Mouse (Mus musculus) adrenal gland, postnatal 4 days (tissue): ENCODE results near the gene Gxylt2. TPM values are rescaled to one million over a fixed set of nuclear protein-coding genes. Genes with fewer than 3 reads are reported as not detected.

Experiments
- DNase-seq, 2 experiments: peaks; one replicate each; pipeline ENCODE4 v3.0.0; 2021 to 2022; ENCODE audit warnings: low spot score in 2 of 2, mixed read lengths in 2 of 2
- long read RNA-seq, 2 experiments: library from polyadenylated mRNA; stranded (forward); transcript quantifications; one replicate each; pipeline ENCODE4 v2.0.0; 2021
- total RNA-seq, 2 experiments: library from RNA; stranded (reverse); gene quantifications; 2 replicates each; pipeline ENCODE4 v1.2.3; 2021

The Gxylt2 gene
- total RNA-seq = 1 to 10 TPM; 1.2 to 2.7 TPM
- long read RNA-seq, experiment 1, partial matches to known transcripts = 0 of 2 reads
- long read RNA-seq, experiment 1, other reads (novel, unspliced or antisense) = 1 of 2 reads
- long read RNA-seq, experiment 2, full-length matches to known transcripts = 1 of 3 reads
- long read RNA-seq, experiment 2, partial matches to known transcripts = 1 of 3 reads
- long read RNA-seq, experiment 2, other reads (novel, unspliced or antisense) = 1 of 3 reads

DNA sequence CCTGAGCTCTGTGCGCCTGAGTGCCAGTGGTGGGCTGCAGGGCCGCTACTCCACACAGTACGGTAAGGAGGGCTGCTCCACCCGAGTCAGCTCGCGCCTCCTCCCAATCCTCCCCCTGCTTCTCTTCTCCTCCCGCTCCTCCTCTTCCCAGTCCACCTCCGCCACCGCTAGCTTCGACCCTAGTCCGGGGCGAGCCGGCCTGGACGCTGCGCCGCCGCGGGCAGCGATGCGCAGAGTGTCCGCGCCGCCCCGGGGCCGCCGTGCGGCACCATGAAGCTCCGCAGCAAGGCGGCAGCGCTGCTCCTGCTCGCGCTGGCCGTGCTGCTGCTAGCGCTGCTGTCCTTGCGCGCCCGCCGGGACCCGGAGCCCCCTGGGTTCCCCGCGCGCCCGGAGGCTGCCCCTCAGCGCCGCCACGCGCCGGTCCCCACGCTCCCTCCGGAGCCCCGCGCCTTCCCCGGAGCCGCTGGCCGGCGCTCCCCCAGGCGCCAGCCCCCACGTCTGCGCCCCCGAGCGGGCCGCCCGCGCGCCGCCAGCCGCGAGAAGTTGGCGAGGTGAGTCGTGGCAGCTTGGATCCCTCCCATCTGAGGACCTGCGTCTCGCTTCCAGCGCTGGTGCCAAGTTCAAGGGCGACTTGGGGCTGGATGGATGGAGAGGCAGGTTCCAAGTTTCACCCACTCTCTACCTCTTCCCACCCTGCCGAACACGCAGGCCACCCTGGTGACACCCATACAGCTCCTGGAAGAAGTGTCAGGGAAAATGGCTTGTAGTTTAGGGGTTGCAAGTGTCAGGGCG is at the start of gene Gxylt2:
TSS of gene Gxylt2 (plus strand) at position 161 of the 792 bp plus-strand sequence.
- no peak for DNase-seq

GRCm38 (mm10) chr6:100660395-100660794 is 44.1 kb upstream of the Gxylt2 start:
- DNase-seq = peak in 1 of 2 experiments; percentile 8

DNA sequence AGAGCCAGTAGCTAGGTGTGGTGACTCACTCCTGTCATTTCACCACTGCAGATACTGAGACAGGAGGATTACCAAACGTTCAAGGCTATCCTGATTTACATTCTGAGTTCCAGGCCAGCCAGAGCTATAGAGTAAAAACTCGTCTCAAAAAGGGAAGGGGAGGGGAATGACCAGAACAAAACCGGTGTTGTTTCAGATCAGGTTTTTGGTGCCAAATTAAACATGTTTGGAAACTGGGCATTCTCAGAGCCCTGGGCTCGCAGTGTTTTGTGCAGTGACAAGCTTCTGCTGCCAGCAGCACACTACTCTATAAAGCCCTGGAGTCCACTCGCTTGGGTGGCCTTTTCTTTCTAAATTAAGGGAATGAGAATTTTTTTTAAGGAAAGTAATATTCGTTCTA is 42.3 kb upstream of the Gxylt2 start:
- no peak for DNase-seq

DNA sequence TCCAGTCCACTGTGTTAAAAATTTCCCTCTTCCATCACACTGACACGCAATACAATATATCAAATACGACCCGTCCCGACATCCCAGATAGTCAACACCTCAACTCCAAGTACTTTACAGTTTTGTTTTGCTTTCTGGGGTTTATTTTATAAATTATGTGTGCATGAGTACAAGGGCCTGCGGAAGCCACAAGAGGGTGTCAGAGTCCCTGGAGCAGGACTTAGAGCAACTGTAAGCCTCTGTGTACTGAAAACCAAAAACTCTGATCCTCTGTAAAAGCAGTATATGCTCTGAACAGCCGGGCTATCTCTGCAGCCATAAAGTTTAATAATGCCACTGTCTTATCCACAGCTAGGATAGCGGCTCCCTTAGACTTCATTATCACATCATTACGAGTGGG is 36.9 kb upstream of the Gxylt2 start:
- DNase-seq = no peak

DNA sequence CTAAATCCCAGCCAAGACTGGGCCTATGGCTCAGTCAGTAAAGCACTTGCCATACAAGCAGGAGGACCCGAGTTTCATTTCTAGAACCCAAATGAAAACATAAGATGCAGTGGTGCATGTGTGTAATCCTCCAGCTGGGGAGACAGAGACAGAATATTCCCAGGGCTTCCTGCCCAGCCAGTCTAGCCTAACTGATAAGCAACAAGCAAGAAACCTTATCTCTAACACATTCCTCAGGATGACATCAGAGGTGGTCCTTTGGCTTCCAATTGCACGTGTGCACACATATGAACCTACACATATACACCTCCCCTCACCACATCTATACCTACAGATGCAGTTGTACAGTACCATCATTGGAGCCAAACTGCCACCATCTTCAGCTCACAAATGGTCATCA is 35.7 kb upstream of the Gxylt2 start:
- DNase-seq = no peak

- DNase-seq = peak; percentile 26 to 30
Measured at GRCm38 (mm10) chr6:100670370-100670841, 34.1 kb upstream of the Gxylt2 start.

GRCm38 (mm10) chr6:100670880-100671344 is 33.6 kb upstream of the Gxylt2 start, which contains the start of gene Shq1:
Shq1 (minus strand) TSS chr6:100671157.
- DNase-seq = peak; percentile 62 to 66

- DNase-seq = no peak
Measured at GRCm38 (mm10) chr6:100671401-100671800, 33.1 kb upstream of the Gxylt2 start.

DNA sequence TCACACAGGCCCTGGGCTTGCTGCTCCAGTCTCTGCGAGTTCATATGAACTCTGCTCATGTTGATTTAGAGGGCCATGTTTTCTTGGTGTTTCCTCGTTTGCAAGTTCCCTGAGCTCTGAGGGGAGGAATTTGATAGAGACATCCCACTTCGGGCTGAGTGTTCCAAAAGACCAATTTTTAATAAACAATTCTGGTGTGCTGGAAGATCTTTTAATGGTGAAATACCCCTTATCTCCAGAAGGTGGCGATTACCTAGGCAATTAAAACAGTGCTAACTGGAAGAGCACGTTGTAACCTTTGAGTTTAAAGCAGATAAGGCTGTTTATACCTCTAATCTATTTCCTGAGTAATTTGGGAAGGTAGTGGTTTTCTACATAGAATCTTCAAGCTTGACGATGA is 29.6 kb upstream of the Gxylt2 start:
- no peak for DNase-seq

- DNase-seq = no peak
Measured at GRCm38 (mm10) chr6:100676461-100676860, 28.1 kb upstream of the Gxylt2 start.

- no peak for DNase-seq
Measured at GRCm38 (mm10) chr6:100678636-100679035, 25.9 kb upstream of the Gxylt2 start.

- DNase-seq = no peak
Measured at GRCm38 (mm10) chr6:100686341-100686740, 18.2 kb upstream of the Gxylt2 start.

GRCm38 (mm10) chr6:100699986-100700385 is 4.5 kb upstream of the Gxylt2 start:
- DNase-seq = no peak

DNA sequence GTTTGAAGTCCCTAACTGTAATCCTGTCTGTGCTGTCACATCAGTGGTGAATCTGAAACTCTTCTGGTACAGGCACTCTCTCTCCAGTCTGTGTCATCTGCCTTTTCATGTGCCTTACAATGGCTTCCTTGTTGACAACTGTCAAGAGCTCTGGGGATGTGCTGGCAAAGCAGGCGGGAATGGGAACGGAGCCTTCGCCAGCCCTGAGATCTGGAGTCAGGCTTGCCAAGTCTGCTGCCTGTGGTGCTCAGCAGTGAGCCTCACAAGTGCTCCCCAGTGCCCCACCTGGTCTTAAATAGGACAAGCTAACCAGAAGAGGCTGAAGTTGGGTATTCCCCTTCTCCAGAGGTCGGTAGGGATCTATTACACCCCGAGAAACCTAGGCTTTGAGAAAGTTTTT is 3.8 kb upstream of the Gxylt2 start:
- DNase-seq = no peak

- DNase-seq = no peak
Measured at GRCm38 (mm10) chr6:100704197-100704573, 349 bp upstream of the Gxylt2 start.

- DNase-seq = no peak
Measured at GRCm38 (mm10) chr6:100705366-100705811, 855 bp downstream of the Gxylt2 start.

DNA sequence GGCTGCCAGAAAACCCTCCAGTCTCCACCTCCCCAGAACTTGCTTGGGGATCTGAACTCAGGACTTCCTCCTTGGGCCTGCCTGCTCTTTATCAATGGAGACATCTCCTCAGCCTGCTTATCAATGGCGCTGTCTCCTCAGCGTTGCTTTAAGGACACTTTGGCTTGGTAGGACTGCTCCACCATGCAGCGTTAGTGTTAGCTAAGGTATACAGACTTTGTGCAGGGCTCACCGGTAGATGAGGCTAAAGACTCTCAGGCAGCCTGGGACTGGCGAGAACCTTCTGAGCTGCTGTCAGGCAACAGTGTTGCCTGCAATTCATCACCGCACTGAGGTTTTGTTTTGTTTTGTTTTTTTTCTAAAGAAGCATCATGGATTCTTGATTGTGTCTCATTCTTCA is 2.3 kb downstream of the Gxylt2 start:
- DNase-seq = no peak

DNA sequence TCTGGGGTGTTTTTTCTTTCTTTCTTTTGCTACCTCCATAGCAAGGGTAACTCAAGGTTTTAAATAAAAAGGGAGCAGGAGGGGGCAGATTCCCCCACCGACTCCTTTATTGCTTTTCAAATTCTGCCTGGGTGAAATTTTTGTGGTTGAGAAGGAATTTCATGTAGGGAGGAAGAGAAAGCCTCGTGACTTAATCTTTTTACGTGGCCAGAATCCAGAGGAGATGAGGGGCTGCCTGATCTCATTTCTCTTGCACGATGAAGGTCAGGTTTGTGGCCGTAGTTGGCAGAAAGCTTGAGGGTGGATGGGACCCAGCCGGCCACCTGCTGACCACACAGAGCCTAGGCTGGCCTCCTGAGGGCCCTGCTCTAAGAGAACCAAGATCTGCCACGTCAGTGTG is 3.0 kb downstream of the Gxylt2 start:
- no peak for DNase-seq

GRCm38 (mm10) chr6:100708248-100708647 is 3.7 kb downstream of the Gxylt2 start:
- DNase-seq = no peak

DNA sequence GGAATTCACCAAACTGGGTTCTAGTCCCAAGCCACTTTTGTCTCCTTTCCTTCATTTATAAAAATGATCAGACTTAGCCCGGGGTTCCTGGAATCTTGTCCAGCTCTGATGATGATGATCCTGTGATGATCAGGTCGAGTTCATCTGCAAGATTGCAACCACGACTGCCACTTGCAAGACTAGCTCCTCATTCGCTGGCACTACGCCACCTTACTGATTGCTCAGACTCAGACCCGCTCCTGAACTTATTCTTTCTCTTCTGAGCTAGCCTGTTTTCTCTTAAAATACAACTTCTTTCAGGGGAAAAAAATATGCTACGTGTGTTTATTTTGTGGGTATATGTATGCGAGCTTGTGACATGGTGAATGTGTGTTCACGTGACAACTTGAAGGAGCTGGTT is 4.5 kb downstream of the Gxylt2 start:
- DNase-seq = no peak

GRCm38 (mm10) chr6:100709483-100709882 is 4.9 kb downstream of the Gxylt2 start:
- DNase-seq = no peak

DNA sequence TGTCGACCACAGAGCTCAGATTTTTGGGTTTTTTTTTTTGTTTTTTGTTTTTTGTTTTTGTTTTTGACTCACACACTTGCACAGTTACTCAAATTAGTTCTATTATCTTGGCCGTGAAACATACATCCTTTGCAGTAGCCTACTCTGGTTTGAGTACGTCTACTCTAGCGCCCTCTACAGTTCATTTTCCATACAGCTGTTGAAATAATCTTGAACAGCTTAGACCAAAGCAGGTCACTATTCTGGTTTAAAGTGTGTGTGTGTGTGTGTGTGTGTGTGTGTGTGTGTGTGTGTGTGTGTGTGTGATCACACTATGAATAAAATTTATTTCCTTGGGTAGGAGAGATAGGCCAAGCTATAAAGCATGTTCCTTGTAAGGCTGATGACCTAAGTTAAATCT is 5.6 kb downstream of the Gxylt2 start:
- no peak for DNase-seq
